Mouse (Mus musculus): ENCODE measurements around the gene Psmd5. TPM values are rescaled to one million over a fixed set of nuclear protein-coding genes. Genes with fewer than 3 reads are reported as not detected.

Gene Psmd5
- polyA plus RNA-seq (2017; shearing (Covaris generic)), result 40.6 TPM

DNA sequence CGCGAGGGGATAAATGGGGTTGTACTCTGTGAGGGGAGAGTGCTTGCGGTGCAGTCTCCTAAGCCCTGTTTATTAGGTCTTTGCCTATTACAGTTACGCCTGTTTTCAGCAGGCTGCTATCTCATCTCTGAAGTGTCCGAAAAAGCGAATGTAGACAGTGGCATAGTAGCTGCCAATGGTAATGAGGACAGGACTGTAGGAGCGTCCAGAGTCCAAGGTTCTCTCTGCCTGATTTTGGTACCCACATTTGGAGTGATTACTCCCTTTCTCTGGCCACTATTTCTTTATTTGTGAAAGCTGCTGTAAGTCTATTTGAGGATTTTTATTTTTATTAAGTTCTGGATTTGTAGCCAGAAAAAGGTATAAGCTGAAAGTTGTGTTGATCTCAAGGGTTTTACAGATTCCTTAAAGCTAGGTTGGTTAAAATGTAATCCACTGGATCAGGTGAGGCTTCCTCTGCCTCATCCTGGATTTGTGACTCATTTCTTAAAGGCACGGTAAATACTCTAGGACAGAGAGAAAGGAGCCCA, at the start of gene Psmd5:
Gene Psmd5 (minus strand): TSS at position 153 of the 530 bp plus-strand sequence.

DNA sequence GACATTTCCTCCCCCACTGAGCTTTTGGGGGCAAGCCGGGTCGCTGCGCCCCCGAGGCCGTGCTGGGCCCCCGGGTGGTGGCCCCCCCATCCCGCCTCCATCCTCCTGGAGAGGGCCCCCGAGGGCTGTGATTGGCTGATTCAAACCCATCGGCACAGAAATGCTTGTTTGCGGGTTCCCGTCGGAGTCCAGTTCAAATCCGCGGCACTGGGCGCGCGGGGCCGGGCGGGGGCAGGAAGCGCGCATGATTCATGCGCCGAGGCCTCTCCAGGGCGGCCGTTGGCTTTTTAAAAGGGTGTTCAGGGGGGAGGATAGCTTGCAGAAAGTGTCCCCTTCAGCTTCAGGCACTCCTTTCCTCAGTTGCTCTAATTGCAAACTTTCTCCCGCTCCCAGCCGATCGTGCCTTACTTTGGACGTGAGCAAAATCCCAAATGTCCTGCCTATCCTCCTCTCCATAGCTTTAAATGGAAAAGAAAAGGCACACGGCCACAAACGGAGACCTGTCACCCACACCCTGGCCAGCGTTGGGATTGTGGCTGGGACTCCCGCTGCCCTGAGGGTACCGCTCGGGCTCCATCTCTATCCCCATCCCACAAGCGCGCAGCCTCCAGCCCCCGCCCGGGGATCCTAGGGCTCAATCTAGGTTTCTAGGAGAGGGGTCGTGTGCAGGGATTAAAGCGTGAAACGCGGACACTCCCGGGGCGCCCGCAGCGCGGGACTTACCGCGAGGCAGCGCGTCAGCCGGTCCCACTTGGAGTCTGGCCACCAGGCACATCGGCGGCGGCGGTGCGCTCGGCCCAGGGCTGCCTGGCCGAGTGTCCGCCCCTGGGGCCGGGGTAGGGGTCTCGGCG, 38.7 kb upstream of the Psmd5 start, which contains the start of gene Phf19:
Gene Phf19 (minus strand): TSS at position 809 of the 851 bp plus-strand sequence.

DNA sequence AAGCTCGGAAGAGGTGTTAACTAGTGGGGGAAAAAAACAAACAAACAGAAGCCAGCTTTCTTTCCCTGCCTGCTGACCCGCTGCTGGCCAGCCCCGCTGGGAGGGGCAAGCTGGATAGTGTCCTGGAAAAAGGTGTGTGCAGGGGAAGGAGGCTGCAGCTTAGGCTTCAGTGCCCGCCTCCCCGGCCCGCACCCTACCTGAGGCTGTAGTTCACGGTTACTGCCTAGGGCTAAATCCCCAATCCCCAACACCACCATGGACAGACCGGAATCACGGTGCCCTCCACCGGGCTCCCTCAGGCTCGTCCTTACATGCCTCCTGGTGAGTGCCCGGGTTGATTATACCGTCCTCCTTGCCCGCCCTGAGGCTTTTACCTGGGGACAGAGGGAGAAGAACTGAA, 497 bp downstream of the Psmd5 start, which contains the start of gene Cutal:
Gene Cutal (plus strand): TSS at position 126 of the 400 bp plus-strand sequence.

DNA sequence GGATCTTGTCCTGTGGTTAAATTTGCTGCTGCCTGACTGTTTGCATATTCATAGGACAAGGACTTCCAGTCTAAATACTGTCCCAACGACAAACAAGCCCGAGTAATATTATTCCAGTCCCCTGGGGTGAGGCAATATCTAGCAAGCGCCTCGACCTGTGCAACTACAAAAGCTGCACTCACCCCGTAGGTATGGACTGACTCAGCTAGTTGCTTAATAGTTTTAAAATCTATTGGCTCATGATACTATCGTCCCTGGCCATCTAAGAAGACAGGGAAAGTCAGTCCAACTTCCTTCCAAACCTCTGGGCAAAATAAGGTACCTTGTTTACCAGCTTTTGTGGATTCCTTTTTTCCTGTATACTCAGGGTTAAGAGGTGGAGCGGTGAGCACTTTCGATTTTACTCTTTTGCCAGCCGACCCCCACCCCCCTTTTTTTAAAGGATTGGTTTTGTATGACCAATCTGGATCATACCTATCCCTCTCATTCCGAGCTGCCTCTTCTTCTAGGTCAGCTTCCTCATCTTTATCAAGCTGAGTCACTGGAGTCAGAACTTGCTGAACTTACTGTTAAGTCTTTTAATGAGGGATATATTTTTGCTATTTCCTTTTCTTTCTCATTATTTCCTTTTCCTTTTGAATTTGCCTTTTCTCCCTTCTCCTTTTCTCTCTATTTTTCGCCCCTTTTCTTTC, 41.9 kb downstream of the Psmd5 start, which contains the start of gene Gm34653:
Gene Gm34653 (plus strand): TSS at position 242 of the 692 bp plus-strand sequence.

GRCm38 (mm10) chr2:34825827-34826459, 48.8 kb downstream of the Psmd5 start, which contains the start of gene Fbxw2:
Gene Fbxw2, minus strand, starts transcription at chr2:34826311.

Other genes with a start within 250 kb of the Psmd5 start
- 97.3 TPM for gene Gapvd1, start 119.7 kb downstream of the Psmd5 start, polyA plus RNA-seq (2017; shearing (Covaris generic))
- gene Hspa5, start 103.0 kb downstream of the Psmd5 start, polyA plus RNA-seq (2017; shearing (Covaris generic)), result 1,238 TPM
- 30.9 TPM for gene Rabepk, start 75.1 kb downstream of the Psmd5 start, polyA plus RNA-seq (2017; shearing (Covaris generic))
- 158 TPM for gene Fbxw2, start 48.7 kb downstream of the Psmd5 start, polyA plus RNA-seq (2017; shearing (Covaris generic))
- not detected for gene Gm34653, start 42.0 kb downstream of the Psmd5 start, polyA plus RNA-seq (2017; shearing (Covaris generic))
- not detected for gene Cutal, start 572 bp downstream of the Psmd5 start, polyA plus RNA-seq (2017; shearing (Covaris generic))
- gene Phf19, start 39.1 kb upstream of the Psmd5 start, polyA plus RNA-seq (2017; shearing (Covaris generic)), result 3.1 TPM
- 1,568 TPM for gene Traf1, start 86.8 kb upstream of the Psmd5 start, polyA plus RNA-seq (2017; shearing (Covaris generic))
- gene Hc, start 186.5 kb upstream of the Psmd5 start, polyA plus RNA-seq (2017; shearing (Covaris generic)), result not detected
- 4.2 TPM for gene AI182371, start 226.6 kb upstream of the Psmd5 start, polyA plus RNA-seq (2017; shearing (Covaris generic))
- gene Cntrl, start 234.5 kb upstream of the Psmd5 start, polyA plus RNA-seq (2017; shearing (Covaris generic)), result 100 TPM